Comparison of ENCODE assay signal across 19 mouse cellular contexts in the genomic region with DNA sequence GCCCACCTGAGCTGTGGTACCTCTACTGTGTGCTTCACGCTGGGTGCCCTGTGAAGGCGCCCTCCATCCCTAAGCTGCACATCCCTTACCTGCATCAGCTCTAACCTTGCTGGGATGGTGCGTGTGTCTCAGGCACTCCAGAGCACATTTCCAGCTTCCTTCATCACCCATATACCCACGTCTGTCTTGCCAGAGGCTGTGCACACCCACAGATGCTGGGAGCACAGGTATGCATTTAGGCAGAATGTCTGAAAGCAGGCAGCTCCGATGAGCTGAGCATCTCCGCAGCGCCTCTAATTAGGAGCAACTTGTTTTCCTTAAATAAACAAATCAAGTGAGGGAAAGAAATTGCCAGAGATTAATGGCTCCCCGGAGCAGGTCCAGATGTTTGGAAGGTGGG. TPM values are rescaled to one million over a fixed set of nuclear protein-coding genes. Genes with fewer than 3 reads are reported as not detected.
DNase-seq lines count a peak whose midpoint lies in the region; ATAC-seq and TF ChIP-seq lines count a peak whose summit lies in the region.
"Had no signal": no experiment of that assay in that cellular context is flagged by ENCODE, and none has a peak within 500 bp of the region (broad histone marks: within the 10 kb centered on the region; RNA-seq: fewer than 3 reads in every experiment).

No protein-coding gene starts in this region.

- H3K4me3 ChIP-seq in midbrain, embryonic 10.5 days, result no peak overlapping the region
- H3K4me3 ChIP-seq in midbrain, embryonic 11.5 days (ENCODE audit: low read depth, low read length), result no peak overlapping the region
- no peak overlapping the region; the same call in 1 of the 2 replicates for H3K4me3 ChIP-seq in midbrain, embryonic 13.5 days (replicated peaks)
- peak overlapping the region; percentile 5 for H3K4me3 ChIP-seq in olfactory bulb, adult 2 months (ENCODE audit: insufficient read depth, low read depth, low read length)
- no peak overlapping the region for H3K4me3 ChIP-seq in heart, embryonic 12.5 days
- H3K4me3 ChIP-seq: heart, adult 2 months had no signal

- no peak overlapping the region for H3K9ac ChIP-seq in midbrain, embryonic 11.5 days (ENCODE audit: low read length)
- peak overlapping the region; percentile 8; the same call in 1 of the 2 replicates for H3K9ac ChIP-seq in midbrain, embryonic 13.5 days (replicated peaks)
- no peak overlapping the region for H3K9ac ChIP-seq in heart, embryonic 12.5 days
- H3K9ac ChIP-seq: liver, postnatal 0 days had no signal

- ATAC-seq in midbrain, embryonic 11.5 days (ENCODE audit: low FRiP score), result no peak
- no peak for ATAC-seq in midbrain, embryonic 13.5 days
- ATAC-seq in heart, embryonic 12.5 days (ENCODE audit: insufficient number of reproducible peaks, low FRiP score), result no peak
- ATAC-seq: liver, postnatal 0 days had no signal

- H3K4me2 ChIP-seq in midbrain, embryonic 11.5 days, result no peak overlapping the region
- peak overlapping the region; percentile 91 for H3K4me2 ChIP-seq in midbrain, embryonic 13.5 days (replicated peaks)
- no peak overlapping the region for H3K4me2 ChIP-seq in heart, embryonic 12.5 days

- peak overlapping the region; percentile 86; the same call in 1 of the 2 replicates for H3K27ac ChIP-seq in midbrain, embryonic 10.5 days (replicated peaks)
- H3K27ac ChIP-seq in midbrain, embryonic 11.5 days (ENCODE audit: low read depth, low read length), result no peak overlapping the region
- no peak overlapping the region for H3K27ac ChIP-seq in midbrain, embryonic 13.5 days
- H3K27ac ChIP-seq in olfactory bulb, adult 2 months (ENCODE audit: insufficient read depth, low read depth, low read length), result no peak overlapping the region
- H3K27ac ChIP-seq in heart, embryonic 12.5 days (ENCODE audit: poor library complexity, severe bottlenecking), result no peak overlapping the region
- H3K27ac ChIP-seq: heart, adult 2 months had no signal

- WGBS in midbrain, embryonic 10.5 days, result 79% methylated on average over 8 of the region's 8 CpGs
- WGBS in midbrain, embryonic 11.5 days, result 82% methylated on average over 8 of the region's 8 CpGs
- whole genome bisulfite sequencing in midbrain, embryonic 13.5 days, result 77% methylated on average over 8 of the region's 8 CpGs
- WGBS in olfactory bulb, adult 2 months, result 51% methylated on average over 8 of the region's 8 CpGs
- 68% methylated on average over 8 of the region's 8 CpGs for WGBS in heart, embryonic 12.5 days

- H3K27me3 ChIP-seq in midbrain, embryonic 10.5 days (ENCODE audit: low read depth, poor library complexity, severe bottlenecking), result peaks cover 47% of the 10 kb centered on the region
- peaks cover 4% of the 10 kb centered on the region; the same call in 1 of the 2 replicates for H3K27me3 ChIP-seq in midbrain, embryonic 11.5 days (ENCODE audit: control insufficient read depth, insufficient read depth, low read length)
- 0 out of 2 replicates have a peak, but pooled peaks cover 5% of the 10 kb centered on the region for H3K27me3 ChIP-seq in midbrain, embryonic 13.5 days
- H3K27me3 ChIP-seq in heart, embryonic 12.5 days (replicated peaks), result peaks cover 40% of the 10 kb centered on the region

- H3K4me1 ChIP-seq in midbrain, embryonic 10.5 days, result peaks cover 67% of the 10 kb centered on the region
- H3K4me1 ChIP-seq in midbrain, embryonic 11.5 days (ENCODE audit: control insufficient read depth, insufficient read depth, low read length), result peaks cover 19% of the 10 kb centered on the region
- peaks cover 47% of the 10 kb centered on the region for H3K4me1 ChIP-seq in midbrain, embryonic 13.5 days (replicated peaks)
- H3K4me1 ChIP-seq in olfactory bulb, adult 2 months (ENCODE audit: control insufficient read depth, insufficient read depth, low read length), result peaks cover 24% of the 10 kb centered on the region
- H3K4me1 ChIP-seq in heart, embryonic 12.5 days (replicated peaks), result peaks cover 16% of the 10 kb centered on the region; the same call in 1 of the 2 replicates

- no peak for TF ChIP-seq POLR2A in olfactory bulb, adult 2 months (IDR thresholded peaks at IDR 0.05; ENCODE audit: insufficient read depth, low read depth, low read length)

- H3K9me3 ChIP-seq in midbrain, embryonic 10.5 days (replicated peaks), result no peaks in the 10 kb centered on the region
- H3K9me3 ChIP-seq in midbrain, embryonic 11.5 days (ENCODE audit: control insufficient read depth, low read length), result no peaks in the 10 kb centered on the region
- H3K9me3 ChIP-seq in midbrain, embryonic 13.5 days, result no peaks in the 10 kb centered on the region
- H3K9me3 ChIP-seq in heart, embryonic 12.5 days (replicated peaks), result no peaks in the 10 kb centered on the region

- peak; percentile 50 for DNase-seq in cerebellum, adult 9-11 months
- no peak for DNase-seq in cerebellum, postnatal 10 days
- DNase-seq in midbrain, embryonic 10.5 days (ENCODE audit: low spot score), result no peak
- no peak for DNase-seq in midbrain, embryonic 11.5 days (ENCODE audit: low spot score, missing footprints)
- DNase-seq in ovary, postnatal 14 days (ENCODE audit: low spot score), result no peak
- DNase-seq: adrenal gland, adult 8-10 months; gastrocnemius, postnatal 14 days; heart, adult 2 months; kidney, adult 8-10 months; kidney, postnatal 25 days; liver; liver, postnatal 0 days; lung, postnatal 36 days; right cerebral cortex, adult 18-20 months; spleen, adult 18-20 months; thymus, adult 2 months had no signal

- no peak for TF ChIP-seq CTCF in olfactory bulb, adult 2 months (IDR thresholded peaks at IDR 0.05; ENCODE audit: insufficient read depth, low read depth, low read length)

- no peaks in the 10 kb centered on the region for H3K36me3 ChIP-seq in midbrain, embryonic 10.5 days
- H3K36me3 ChIP-seq in midbrain, embryonic 11.5 days (ENCODE audit: control insufficient read depth, insufficient read depth, low read length), result no peaks in the 10 kb centered on the region
- no peaks in the 10 kb centered on the region for H3K36me3 ChIP-seq in midbrain, embryonic 13.5 days
- no peaks in the 10 kb centered on the region for H3K36me3 ChIP-seq in heart, embryonic 12.5 days

RNA-seq across cellular contexts. Expression of a gene that starts 3.9 kb away (rescaled TPM):
- 9.2 and 11.8 TPM in 2 replicates for polyA plus RNA-seq in midbrain, embryonic 10.5 days (2016; fragmentation: Nextera tagmentation; extraction: Ambion mirVana)
- 8.0 and 9.1 TPM in 2 replicates for polyA plus RNA-seq in midbrain, embryonic 11.5 days (2014; fragmentation: Nextera tagmentation; extraction: Ambion mirVana)
- polyA plus RNA-seq in midbrain, embryonic 13.5 days (2015; fragmentation: Nextera tagmentation; extraction: Ambion mirVana), result 9.4 and 10.6 TPM in 2 replicates
- polyA plus RNA-seq in olfactory bulb, adult 2 months (2012; ENCODE audit: insufficient read depth, insufficient read length, low replicate concordance, missing spikeins), result not detected in 2 replicates
- polyA plus RNA-seq in heart, embryonic 12.5 days (2016; fragmentation: Nextera tagmentation; extraction: Ambion mirVana), result 5.4 TPM in 2 replicates
- polyA plus RNA-seq: liver, postnatal 0 days had no signal
